Mouse (Mus musculus): ENCODE results near the gene Gins2. TPM values are rescaled to one million over a fixed set of nuclear protein-coding genes. Genes with fewer than 3 reads are reported as not detected.

Gins2 gene
- total RNA-seq, 2 experiments from 2014 or later = 3.2 to 6.4 TPM

DNA sequence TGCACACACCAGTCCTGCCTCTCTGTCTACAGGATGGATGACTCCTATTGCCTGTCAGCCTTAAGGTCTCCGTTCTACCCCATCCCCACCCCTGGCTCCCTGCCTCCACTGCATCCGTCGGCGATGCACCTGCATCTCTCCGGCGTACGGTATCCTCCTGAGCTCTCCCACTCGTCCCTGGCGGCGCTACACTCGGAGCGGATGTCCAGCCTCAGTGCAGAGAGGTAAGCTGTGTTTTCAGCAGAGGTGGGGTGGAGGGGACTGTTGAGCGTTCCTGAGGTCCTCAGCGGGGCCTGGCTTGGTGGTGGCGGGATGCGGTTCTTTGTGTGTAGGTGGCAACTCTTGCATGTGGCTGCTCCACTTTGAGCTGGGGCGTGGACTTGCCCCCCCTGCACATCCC lies 21.4 kb downstream of the Gins2 start:
- DNase-seq = no peak
- intact Hi-C loops (cut with DNase I) = no loop called here

DNA sequence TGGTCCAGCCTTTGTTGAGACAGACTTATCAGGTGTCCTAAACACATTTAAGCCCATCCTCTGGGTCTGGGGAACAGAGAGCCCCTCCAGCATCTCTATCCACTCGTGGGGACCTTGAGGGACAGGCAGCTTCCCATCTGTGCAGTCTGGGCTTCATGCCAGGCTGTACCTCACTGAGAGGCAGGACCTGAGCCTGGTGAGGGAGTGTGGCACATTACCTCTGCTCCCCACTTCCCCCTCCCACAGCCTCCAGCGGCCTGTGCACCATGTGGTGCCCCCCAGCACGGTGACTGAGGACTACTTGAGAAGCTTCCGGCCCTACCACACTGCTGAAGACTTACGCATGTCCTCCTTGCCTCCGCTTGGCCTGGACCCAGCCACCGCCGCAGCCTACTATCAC lies 22.4 kb downstream of the Gins2 start:
- intact Hi-C loops (cut with DNase I) = no loop called here
- DNase-seq = no peak

DNA sequence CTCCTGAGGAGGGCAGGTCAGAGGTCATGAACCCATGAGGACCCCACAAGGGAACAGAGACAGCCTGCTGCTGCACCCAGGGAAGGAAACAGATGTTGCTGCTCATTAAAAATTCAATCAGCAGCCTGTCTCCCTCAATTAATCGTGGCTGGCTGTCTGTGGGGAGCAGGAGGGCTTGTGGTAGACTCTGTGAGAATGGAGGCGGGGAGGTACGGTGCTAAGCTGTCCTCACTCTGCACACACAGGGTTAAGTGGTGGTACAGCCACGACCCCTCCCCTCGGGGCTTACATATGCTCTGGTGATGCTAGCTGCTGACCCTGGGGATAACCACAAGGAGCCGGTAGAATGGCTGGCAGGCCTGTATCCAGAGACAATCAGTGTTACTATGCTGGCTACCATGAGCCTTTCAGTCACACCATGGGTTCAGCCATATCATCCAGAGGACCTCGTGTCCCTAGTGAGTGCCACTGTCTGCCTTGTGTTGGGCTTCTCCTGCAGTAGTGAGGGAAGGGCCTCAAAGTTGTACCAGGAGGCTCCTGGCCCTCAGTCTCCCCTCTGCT lies 23.9 kb downstream of the Gins2 start:
- intact Hi-C loops (cut with DNase I) = no loop called here
- DNase-seq = no peak

DNA sequence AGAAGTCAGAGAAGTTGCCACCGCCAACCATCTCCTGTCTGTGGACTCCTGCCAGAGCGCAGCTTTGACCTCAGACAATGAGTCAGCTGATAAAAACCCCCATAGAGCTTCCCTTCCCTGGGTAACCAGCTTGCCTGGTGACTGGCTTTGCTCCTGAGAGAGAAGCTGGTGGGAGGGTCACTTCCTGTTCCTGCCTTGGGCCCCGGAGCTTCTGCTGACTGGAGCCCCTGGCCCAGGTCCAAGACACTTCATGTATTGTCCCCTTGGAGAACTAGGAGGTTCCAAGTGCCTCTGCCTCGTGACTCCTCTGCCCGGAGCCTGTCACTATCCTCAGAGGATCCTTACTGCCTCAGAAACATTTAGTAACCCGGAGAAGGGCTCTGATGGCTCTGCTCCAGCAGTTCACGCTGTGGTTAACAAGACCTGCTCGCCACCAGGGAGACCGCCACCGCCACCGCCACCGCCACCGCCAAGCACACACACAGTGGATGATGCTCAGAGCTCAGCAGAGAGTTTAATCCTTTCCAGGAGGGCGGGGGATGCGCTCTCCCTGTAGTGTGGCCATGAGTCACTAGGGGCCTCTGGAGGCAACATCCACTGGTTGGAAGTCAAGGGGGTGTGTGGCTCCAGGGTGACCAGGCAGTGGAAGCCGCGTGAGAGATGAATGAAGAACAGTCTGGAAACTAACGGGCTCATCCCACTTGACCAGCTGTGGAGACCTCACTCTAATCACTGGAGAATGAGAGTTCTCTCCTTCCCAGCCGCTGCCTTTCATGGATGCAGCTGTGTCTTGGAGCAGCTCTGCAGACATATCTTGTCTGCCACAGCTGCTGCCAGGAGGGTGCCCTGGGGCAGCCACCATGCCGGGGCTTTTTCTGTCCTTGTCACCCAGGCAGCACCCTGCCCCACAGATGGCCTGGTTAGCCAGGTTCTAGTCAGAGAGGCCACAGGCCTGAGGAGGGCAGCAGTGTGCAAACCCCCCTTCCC lies 25.0 kb downstream of the Gins2 start:
- intact Hi-C loops (cut with DNase I) = no loop called here
- peak; percentile 90 to 91 for DNase-seq

DNA sequence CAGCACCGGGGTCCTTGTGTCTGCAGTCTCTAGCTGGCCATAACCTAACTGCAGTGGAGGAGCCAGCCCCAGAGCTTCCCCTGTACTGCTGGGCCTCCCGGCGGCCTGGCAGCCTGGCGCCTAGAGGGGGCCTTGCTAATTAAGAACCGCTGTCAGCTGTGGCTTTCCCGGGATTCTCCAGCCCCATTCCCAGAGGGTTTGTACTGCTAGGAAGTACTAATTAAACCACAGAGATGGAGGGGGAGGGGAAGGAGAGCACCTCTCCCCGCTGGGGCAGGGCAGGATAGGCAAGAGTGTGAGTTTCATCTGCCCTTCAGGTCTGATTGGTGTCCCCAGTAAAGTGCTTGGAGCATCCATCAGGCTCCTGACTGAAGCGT lies 25.8 kb downstream of the Gins2 start:
- intact Hi-C loops (cut with DNase I) = no loop called here
- no peak for DNase-seq

DNA sequence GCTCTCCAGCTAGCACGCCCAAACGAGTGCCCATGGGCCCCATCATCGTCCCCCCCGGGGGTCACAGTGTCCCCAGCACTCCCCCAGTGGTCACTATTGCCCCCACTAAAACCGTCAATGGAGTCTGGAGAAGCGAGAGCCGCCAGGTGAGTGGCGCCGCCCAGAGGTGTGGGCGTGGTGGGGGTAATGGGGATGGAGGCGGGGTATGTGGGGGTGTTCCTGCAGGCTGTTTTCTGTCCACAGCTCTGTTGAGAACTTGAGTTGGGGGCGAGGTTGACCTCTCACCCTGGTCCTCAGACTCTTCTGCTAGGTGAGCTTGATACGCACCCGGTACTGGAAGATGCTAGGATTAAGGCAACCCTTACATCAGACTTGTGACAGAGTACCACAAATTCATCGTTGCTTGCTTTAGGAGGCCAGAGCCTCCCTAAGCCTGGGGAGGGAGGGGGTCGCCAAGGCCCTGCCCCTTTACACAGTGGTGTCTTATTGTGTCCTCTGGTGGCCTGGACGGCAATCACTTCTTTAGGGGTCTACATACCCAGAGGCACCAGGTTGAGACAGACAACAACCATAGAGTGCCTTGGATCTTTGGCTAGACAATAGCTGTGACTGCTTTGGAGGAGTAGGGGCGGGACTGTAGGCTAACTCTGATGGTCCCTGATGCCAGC lies 26.3 kb downstream of the Gins2 start:
- no peak for DNase-seq
- intact Hi-C loops (cut with DNase I) = no loop called here

DNA sequence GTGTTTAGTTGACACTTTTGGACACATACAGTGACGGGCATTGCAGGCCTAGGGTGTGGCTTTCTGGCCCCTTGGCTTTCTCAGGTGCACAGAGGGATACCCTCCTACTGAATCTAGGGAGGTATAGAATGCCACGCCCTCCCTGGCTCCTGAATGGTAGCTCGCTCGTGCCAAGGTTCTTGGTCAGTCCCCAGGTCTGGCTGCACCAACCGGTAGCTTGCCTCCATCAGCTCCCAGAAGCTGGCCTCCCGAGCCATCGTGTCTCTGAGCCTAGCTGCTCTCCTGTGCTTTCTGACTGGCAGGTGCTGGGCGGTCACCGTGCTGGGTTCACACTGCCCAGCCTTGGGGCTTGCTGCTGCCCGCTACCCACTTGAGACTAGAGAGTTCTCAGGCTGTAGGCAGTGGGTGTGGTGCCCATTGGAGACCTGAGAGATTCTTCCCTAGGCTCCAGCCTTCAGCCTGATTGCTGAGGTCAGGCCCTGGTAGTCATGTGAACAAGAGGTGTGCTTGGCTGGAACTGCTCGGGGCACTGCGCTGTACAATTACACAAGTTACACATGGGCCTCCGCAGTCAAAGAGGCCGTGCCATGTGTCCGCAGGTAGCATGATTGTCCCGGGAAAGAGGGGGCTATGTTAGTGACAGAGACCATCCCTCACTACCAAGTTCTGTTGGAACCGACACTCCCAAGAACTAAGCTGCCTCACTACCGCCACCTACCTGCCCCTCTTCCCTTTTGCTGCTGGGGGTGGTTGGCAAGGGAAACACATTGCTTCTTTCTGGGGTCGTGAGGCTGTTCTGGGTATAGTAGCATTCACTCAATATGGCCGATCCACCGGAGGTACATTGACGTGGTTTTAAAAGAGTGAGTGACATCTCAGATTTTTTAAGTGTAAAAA lies 27.3 kb downstream of the Gins2 start:
- DNase-seq = peak in 1 of 2 experiments; percentile 53
- intact Hi-C loops (cut with DNase I) = loop anchor here (2.0 kb wide), 1 partner anchor 21 kb away; no protein-coding TSS in a partner anchor

DNA sequence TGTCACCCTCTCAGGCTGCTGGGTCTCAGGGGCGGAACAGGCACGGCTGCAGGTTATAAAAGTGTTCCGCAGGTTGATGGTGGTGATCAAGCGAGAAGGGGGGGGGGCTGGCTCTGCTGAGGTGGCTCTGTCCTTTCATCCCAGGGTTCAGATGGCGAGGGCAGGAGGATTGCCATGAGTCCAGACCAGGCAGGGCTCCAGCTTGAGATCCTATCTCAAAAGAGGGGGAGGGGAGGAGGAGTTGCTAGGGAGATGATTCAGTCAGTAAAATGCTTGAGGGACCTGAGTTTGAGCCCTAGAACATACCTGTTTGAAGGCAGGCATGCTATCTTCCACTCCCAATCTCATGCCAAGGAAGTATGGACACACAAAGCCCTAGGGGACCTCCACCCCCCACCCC lies 28.6 kb downstream of the Gins2 start:
- intact Hi-C loops (cut with DNase I) = loop anchor here (2.0 kb wide), 1 partner anchor 20 kb away; no protein-coding TSS in a partner anchor
- DNase-seq = no peak

DNA sequence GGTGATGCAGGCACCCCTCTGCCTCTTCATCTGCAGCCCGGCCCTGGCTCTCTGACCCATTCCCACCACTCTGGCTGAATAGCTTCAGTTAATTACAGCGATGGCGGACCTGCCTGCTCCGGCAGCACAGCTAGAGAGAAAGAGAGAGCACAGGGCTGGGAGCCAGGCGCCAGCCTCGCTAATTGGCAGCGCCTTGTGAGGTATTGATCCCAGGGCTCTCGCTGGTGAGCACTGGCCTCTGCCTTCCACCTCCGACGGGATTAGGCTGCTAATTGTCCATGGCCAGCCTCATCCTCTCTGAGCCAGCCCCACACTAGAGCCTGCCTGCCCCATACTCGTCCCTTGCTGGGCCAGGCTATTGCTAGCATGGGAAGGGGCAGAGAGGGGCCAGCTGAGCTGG lies 29.4 kb downstream of the Gins2 start:
- DNase-seq = no peak
- intact Hi-C loops (cut with DNase I) = loop anchor here (2.0 kb wide), 1 partner anchor 19 kb away; no protein-coding TSS in a partner anchor

DNA sequence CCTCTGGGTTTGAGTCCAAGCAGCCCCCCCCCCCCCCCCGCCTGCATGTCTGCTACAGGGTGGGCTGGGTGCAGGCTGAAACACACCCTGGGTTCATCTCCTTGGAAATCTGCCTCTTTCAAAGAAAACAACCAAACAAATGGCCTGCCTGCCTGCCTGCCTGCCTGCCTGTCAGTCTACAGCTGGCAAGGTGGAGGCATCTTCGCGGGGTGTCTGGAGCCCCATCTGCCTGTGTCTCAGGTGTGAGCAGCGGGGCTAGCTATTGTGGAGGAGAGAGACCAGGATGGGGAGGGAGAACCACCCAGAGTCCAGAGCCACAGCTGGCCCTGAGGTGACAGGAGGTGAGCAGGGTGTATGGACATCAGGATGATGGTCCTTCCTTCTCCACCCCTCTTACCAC lies 30.9 kb downstream of the Gins2 start:
- no peak for DNase-seq
- intact Hi-C loops (cut with DNase I) = no loop called here

DNA sequence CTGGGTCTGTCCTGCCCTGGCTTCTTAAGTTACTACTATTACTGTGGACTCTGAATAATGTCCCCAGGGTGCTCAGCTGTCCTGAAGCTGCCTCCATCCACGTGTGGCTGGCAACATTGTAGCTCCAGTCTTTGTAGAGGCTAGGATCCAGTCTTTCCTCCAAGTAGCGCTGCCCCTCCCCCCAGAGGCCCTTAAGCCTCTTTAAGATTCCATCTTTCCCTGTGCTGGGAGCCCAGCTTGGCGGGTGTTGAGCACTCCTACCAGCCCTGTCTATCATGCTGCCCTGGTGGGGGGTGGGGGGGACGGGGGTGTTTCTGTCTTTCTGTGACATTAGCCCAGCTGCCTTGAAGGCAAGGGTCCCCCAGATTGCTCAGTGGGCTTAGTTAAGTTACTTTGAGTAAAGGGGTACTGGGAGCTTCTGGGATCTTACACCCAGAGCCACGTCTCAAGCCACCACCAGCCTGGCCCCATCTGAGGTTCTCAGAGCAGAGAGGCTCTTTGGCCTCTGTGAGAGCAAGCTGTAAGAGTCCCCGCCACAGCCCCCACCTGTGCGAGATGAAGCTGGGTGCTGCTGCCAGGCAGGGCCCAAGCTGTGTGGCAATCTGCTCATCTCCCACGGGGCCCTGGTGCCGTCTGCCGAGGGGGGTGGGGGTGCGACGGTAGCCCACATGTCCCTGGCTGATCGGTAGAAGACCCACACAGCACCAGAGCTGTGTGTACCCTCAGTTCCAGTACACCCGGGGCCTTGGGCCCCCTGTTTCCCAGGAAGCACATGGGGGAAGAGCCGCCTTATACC lies 31.7 kb downstream of the Gins2 start:
- intact Hi-C loops (cut with DNase I) = no loop called here

DNA sequence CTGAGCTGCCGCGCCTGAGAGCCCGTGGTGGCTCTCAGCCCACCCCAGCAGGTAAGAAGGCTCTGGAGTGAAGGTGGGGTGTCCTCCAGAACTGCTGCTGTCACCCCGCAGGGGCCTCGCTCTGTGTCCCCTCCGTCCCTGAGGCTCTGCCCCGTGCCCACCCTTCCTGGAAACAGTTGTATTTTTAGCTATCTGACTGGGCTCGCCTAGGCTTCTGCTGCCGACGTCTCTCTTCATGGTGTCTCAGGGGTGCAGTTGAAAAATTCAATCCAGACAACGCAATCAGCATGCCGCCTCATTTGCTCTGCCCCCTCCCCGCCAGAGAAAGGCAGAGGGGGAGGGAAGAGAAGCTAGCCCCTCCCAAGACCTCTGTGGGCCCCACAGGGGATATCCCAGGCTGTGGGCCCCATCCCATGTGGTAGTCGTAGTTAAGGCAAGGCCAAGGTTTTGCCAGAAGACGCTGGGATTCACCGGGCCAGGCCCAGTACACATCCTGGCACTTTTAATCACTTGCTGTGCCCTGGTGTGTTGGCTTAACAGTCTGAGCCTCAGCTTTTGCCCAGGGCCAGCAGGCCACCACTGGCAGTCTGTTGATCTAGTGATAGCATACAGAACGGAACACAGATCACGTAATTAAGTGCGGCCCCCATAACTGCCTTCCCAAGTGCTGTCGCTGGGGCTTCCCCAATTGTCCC lies 32.8 kb downstream of the Gins2 start:
- no peak for DNase-seq
- intact Hi-C loops (cut with DNase I) = no loop called here

More for the DNA sequence above, 31.7 kb downstream of the Gins2 start:
- DNase-seq = no peak

DNA sequence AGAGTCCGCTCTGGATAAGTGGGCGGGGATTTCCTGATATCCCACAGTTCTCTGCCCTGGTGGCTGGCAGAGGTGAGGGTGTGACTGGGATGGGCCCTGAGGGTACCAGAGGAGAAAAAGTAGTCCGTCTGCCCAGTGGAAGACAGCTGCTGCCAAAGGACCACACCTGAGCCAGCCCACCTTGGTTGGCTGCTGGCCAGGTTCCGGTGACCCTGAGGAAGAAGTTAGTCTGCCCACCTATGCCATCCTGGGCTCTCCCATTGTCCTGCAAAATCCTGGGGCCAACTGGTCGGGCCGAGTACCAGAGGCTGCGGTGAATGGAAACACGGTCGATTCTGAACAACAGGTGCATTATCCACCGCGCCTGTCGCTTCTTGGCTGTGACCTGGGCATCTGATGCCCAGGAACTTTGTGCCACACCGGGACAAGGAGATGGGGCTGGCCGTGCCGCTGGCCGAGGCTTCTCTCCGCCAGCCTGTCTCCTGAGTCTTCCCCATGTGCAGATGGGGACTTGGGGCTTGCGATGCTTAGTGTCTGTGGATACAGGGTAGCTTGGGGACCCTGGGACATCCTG lies 34.6 kb downstream of the Gins2 start:
- intact Hi-C loops (cut with DNase I) = no loop called here
- DNase-seq = no peak

DNA sequence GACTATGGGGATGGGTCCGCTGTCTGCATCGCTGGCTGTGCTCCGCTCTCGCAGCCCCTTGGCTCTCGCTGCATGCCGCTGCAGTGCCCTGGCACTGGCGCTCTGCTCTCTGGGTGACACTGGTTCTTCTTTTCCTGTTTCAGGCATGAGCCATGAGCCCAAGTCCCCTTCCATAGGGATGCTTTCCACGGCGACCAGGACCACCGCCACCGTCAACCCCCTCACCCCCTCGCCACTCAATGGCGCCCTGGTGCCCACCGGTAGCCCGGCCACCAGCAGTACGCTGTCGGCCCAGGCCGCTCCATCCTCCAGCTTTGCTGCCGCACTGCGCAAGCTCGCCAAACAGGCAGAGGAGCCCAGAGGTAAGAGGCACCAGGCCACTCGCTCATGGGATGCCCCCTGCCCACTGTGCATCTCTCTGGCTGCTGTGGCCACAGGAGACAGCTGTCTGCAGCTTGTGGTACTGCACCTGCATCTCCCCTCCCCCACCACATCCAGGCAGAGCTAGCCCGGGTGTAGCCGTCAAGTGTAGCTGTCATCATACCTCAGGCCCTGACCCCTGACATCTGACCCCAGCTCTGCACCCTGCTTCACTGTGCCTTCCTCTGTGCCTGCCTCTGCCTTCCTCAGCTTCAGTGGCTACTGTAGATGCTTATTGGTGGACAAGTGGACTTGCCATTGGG lies 35.5 kb downstream of the Gins2 start:
- intact Hi-C loops (cut with DNase I) = no loop called here
- no peak for DNase-seq

DNA sequence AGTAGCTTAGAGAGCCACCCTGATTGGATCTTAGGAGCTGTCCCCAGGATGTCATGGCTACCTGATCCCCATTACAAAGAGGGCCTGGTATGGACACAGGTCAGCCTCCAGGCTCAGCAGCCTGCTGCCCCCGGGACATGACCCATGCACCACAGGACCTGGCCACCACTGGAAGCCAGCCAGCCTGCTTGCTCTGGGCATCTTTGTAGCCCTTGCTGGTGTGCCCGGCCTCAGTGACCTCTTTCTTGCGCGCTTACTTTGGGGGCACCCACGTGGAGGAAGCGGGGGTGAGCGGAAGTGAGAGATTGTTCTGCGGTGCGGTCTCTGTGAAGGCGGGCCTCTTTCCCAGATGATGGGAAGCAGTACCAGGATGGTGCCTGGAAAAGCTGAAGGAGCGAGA lies 36.6 kb downstream of the Gins2 start:
- intact Hi-C loops (cut with DNase I) = no loop called here
- DNase-seq = no peak

DNA sequence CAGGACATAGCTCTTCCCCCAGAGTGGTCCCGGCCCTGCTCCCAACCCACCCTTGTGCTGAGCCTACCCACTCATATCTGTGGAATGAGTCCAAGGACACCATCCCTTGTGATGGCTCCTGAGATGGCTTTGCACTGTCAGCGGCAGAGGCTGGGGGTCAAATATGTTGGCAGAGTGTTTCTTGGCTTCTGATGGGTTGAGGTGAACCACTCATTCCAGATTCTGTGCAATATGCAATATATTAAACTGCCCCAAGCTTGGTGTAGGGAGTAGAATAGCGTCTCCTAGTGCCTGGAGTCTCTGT lies 37.5 kb downstream of the Gins2 start:
- no peak for DNase-seq
- intact Hi-C loops (cut with DNase I) = no loop called here

DNA sequence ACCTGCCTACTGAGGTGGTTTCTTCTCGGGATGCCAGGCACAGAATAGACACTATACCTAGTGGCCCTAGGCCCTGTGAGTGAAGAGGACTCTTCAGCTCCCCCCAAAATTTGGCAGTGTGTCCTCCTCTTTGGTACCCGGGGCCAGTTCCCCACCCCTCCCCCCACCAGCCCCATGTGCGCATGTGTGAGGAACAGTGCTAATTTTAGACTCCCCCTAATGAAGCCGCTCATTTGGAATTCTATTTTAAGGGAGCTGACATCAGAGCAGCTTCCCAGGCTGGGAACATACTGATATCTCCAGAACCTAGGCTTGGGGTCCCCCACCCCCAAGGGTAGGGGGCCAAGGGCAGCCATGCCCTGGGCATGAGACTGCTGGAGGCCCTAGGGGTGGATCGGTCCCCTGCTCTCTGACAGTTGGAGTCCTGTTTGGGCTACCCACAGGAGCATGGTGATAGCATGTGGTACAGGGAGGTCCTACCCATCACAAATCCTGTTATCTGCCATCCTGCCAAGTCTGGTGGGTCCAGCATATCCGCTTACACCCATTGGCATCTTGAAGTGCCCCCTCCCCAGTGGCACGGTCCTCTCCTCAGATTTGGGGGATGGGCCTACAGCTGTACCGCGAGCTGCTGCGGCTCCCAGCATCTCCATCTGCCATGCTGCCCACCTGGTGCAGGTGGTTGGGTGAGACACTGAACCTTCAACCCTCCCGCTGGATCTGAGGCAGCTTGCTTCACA lies 38.0 kb downstream of the Gins2 start:
- intact Hi-C loops (cut with DNase I) = no loop called here
- no peak for DNase-seq

DNA sequence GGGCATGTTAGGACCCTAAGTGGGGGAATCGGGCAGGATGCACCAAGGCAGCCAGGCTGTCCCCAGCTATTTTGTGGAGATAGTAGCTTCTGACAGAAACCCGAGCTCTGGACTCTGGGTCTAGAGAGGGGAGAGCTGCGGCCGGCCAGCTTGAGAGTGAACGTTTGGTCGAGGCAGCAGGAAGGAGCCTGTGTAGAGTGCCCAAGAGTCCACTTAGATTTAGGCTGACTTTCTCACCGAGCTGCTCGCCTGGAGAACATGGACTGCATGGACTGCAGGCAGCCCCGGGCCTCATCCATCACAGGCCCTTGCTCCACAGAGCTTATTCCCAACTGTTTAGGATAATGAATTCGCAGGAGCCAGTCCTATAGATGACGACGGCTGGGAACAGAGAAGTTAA lies 38.7 kb downstream of the Gins2 start:
- intact Hi-C loops (cut with DNase I) = no loop called here
- DNase-seq = no peak

All from heart, postnatal 14 days (tissue).